Mouse (Mus musculus): Measurements from ENCODE around the gene C1rb.
"Not testable (repeated sequence)": the region's sequence is repeated elsewhere in the genome, so short reads cannot be mapped to it uniquely, and the experiment has no call there.

- TF ChIP-seq CTCF (conservative IDR thresholded peaks at IDR 0.05; ENCODE audit: insufficient read depth, insufficient read length, low read depth, low read length), result peak; percentile 49
- not testable (repeated sequence) for TF ChIP-seq POLR2A (IDR thresholded peaks at IDR 0.05; ENCODE audit: low read depth, low read length)
Measured at GRCm38 (mm10) chr6:124542284-124542683, 27.8 kb upstream of the C1rb start, which contains the start of gene C1s1.

Data from kidney, adult 2 months (tissue).